Mouse (Mus musculus): ENCODE measurements around the gene Gm4216. TPM values are rescaled to one million over a fixed set of nuclear protein-coding genes. Genes with fewer than 3 reads are reported as not detected.
"Not testable (repeated sequence)": the region's sequence is repeated elsewhere in the genome, so short reads cannot be mapped to it uniquely, and the experiment has no call there.

Gene Gm4216
- not detected in 2 replicates for polyA plus RNA-seq (2016; fragmentation: Nextera tagmentation; extraction: Ambion mirVana)

DNA sequence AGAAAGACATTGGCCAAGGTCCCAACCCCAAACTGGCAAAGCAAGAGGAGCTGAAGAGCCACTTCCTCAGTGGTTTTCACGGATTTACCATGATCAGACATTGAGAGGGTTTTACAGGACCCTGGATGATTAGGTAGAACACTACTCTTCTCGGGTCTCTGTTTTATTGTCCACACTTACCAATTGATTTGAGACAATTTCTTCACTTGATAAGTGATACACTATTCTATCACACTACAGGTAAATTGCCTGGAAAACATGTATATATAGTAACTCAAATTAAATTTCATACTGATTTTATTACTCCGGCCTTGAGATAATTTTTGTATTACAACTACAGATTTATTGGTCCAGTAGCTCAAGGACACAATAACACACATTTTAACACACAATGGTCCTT, at the start of gene Gm4216:
TSS of gene Gm4216 (minus strand) at position 101 of the 400 bp plus-strand sequence.
- H3K4me1 ChIP-seq; H3K4me2 ChIP-seq (replicated peaks); ATAC-seq (ENCODE audit: low FRiP score); H3K4me3 ChIP-seq; H3K27me3 ChIP-seq; H3K9me3 ChIP-seq (replicated peaks); H3K36me3 ChIP-seq; H3K27ac ChIP-seq; H3K9ac ChIP-seq: not testable (repeated sequence)
- no CpG with 5 or more reads among the region's 3 CpGs for WGBS

DNA sequence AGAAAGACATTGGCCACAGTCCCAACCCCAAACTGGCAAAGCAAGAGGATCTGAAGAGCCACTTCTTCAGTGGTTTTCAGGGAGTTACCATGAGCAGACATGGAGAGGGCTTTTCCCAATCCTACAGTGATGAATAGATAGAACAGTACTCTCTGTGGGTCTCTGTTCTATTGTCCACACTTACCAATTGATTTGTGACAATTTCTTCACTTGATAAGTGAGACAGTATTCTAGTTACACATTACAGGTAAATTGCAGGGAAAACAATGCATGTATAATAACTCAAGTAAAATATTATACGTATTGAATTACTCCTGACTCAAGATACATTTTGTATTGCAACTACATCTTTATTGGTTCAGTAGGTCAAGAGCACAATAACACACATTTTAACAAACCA, 47.6 kb upstream of the Gm4216 start, which contains the start of gene Gm8720:
TSS of gene Gm8720 (minus strand) at position 101 of the 400 bp plus-strand sequence.
- no CpG with 5 or more reads among the region's 1 CpGs for WGBS
- not testable (repeated sequence) for H3K4me3 ChIP-seq; H3K36me3 ChIP-seq; H3K27me3 ChIP-seq; H3K4me1 ChIP-seq; H3K4me2 ChIP-seq (replicated peaks); H3K9me3 ChIP-seq (replicated peaks); H3K27ac ChIP-seq; ATAC-seq (ENCODE audit: low FRiP score); H3K9ac ChIP-seq

DNA sequence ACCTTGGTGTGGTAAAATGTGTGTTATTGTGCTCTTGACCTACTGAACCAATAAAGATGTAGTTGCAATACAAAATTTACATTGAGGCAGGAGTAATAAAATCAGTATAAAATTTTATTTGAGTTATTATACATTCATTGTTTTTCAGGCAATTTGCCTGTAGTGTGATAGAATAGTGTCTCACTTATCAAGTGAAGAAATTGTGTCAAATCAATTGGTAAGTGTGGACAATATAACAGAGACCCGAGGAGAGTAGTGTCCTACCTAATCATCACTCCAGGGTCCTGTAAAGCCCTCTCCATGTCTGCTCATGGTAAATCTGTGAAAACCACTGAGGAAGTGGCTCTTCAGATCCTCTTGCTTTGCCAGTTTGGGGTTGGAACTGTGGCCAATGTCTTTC, 35.5 kb upstream of the Gm4216 start, which contains the start of gene Vmn1r163:
TSS of gene Vmn1r163 (plus strand) at position 301 of the 400 bp plus-strand sequence.
- H3K9me3 ChIP-seq (replicated peaks); H3K4me3 ChIP-seq; H3K27me3 ChIP-seq; H3K4me2 ChIP-seq (replicated peaks); H3K4me1 ChIP-seq; H3K9ac ChIP-seq; H3K36me3 ChIP-seq; ATAC-seq (ENCODE audit: low FRiP score); H3K27ac ChIP-seq: not testable (repeated sequence)
- no CpG with 5 or more reads among the region's 1 CpGs for WGBS

DNA sequence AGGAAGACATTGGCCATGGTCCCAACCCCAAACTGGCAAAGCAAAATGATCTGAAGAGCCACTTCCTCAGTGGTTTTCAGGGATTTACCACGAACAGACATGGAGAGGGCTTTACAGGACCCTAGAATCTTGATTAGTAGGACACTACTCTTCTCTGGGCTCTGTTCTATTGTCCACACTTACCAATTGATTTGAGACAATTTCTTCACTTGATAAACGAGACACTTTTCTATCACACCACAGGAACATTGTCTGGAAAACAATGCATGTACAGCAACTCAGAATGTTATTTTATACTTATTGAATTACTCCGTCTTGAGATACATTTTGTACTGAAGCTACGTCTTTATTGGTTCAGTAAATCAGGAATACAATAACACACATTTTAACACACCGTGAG, 35.1 kb downstream of the Gm4216 start, which contains the start of gene Gm4214:
TSS of gene Gm4214 (minus strand) at position 101 of the 400 bp plus-strand sequence.
- not testable (repeated sequence) for H3K9me3 ChIP-seq (replicated peaks); H3K4me3 ChIP-seq; H3K27me3 ChIP-seq; H3K4me2 ChIP-seq (replicated peaks); H3K9ac ChIP-seq; H3K27ac ChIP-seq; ATAC-seq (ENCODE audit: low FRiP score); H3K4me1 ChIP-seq; H3K36me3 ChIP-seq
- WGBS = no CpG with 5 or more reads among the region's 5 CpGs

Other genes starting within 250 kb of the Gm4216 start
- gene Vmn1r158, start 229.1 kb downstream of the Gm4216 start, polyA plus RNA-seq (2016; fragmentation: Nextera tagmentation; extraction: Ambion mirVana) = not detected in 2 replicates
- gene Vmn1r159, start 176.3 kb downstream of the Gm4216 start, polyA plus RNA-seq (2016; fragmentation: Nextera tagmentation; extraction: Ambion mirVana) = not detected in 2 replicates
- gene Vmn1r160, start 148.7 kb downstream of the Gm4216 start, polyA plus RNA-seq (2016; fragmentation: Nextera tagmentation; extraction: Ambion mirVana) = not detected in 2 replicates
- gene Gm4214, start 35.2 kb downstream of the Gm4216 start, polyA plus RNA-seq (2016; fragmentation: Nextera tagmentation; extraction: Ambion mirVana) = not detected in 2 replicates
- gene Vmn1r163, start 35.6 kb upstream of the Gm4216 start, polyA plus RNA-seq (2016; fragmentation: Nextera tagmentation; extraction: Ambion mirVana) = not detected in 2 replicates
- gene Gm8720, start 47.5 kb upstream of the Gm4216 start, polyA plus RNA-seq (2016; fragmentation: Nextera tagmentation; extraction: Ambion mirVana) = not detected in 2 replicates
- not detected in 2 replicates for gene Gm10662, start 124.6 kb upstream of the Gm4216 start, polyA plus RNA-seq (2016; fragmentation: Nextera tagmentation; extraction: Ambion mirVana)
- not detected in 2 replicates for gene Vmn1r165, start 197.4 kb upstream of the Gm4216 start, polyA plus RNA-seq (2016; fragmentation: Nextera tagmentation; extraction: Ambion mirVana)
- gene Vmn1r166, start 231.8 kb upstream of the Gm4216 start, polyA plus RNA-seq (2016; fragmentation: Nextera tagmentation; extraction: Ambion mirVana) = not detected in 2 replicates